Mouse (Mus musculus): ENCODE data around the gene Dbr1.

GRCm38 (mm10) chr9:99553049-99553448 is 22.6 kb upstream of the Dbr1 start:
- TF ChIP-seq EP300 (optimal IDR thresholded peaks at IDR 0.05): no peak
- no peak for TF ChIP-seq CTCF (IDR thresholded peaks at IDR 0.05; ENCODE audit: low read depth)

Data from stomach, postnatal 0 days (tissue).